Mouse (Mus musculus): ENCODE measurements around the gene Med26.

GRCm38 (mm10) chr8:72492622-72493081 is 55.4 kb downstream of the Med26 start:
- TF ChIP-seq HCFC1 (IDR thresholded peaks at IDR 0.05; ENCODE audit: borderline replicate concordance, insufficient read depth, low read length) (peak; percentile 86), ZC3H11A (IDR thresholded peaks at IDR 0.05; ENCODE audit: borderline replicate concordance, low read depth, low read length) (no peak; the same call in 1 of the 2 replicates)
